Comparison of ENCODE assay signal across 8 mouse cellular contexts in genomic region chr2:72235361-72235901, GRCm38 (mm10). TPM values are rescaled to one million over a fixed set of nuclear protein-coding genes. Genes with fewer than 3 reads are reported as not detected.
DNase-seq lines count a peak whose midpoint lies in the region; ATAC-seq lines count a peak whose summit lies in the region.

No protein-coding gene starts in this region.

- no peaks in the 10 kb centered on the region for H3K9me3 ChIP-seq in hindbrain, embryonic 10.5 days
- no peaks in the 10 kb centered on the region for H3K9me3 ChIP-seq in hindbrain, embryonic 11.5 days (ENCODE audit: control insufficient read depth, low read length)
- no peaks in the 10 kb centered on the region for H3K9me3 ChIP-seq in limb, embryonic 15.5 days

- no peak overlapping the region for H3K4me2 ChIP-seq in hindbrain, embryonic 11.5 days (replicated peaks; ENCODE audit: low read depth, low read length)
- no peak overlapping the region for H3K4me2 ChIP-seq in limb, embryonic 15.5 days

- H3K9ac ChIP-seq in hindbrain, embryonic 11.5 days (ENCODE audit: low read depth, low read length) = no peak overlapping the region
- no peak overlapping the region for H3K9ac ChIP-seq in limb, embryonic 15.5 days

- peaks cover 4% of the 10 kb centered on the region; the same call in 1 of the 2 replicates for H3K27me3 ChIP-seq in hindbrain, embryonic 10.5 days (ENCODE audit: insufficient read depth, poor library complexity, severe bottlenecking)
- H3K27me3 ChIP-seq in hindbrain, embryonic 11.5 days (ENCODE audit: control insufficient read depth, insufficient read depth, low read length) = no peaks in the 10 kb centered on the region
- no peaks in the 10 kb centered on the region for H3K27me3 ChIP-seq in limb, embryonic 15.5 days

- no peaks in the 10 kb centered on the region for H3K36me3 ChIP-seq in hindbrain, embryonic 10.5 days
- no peaks in the 10 kb centered on the region for H3K36me3 ChIP-seq in hindbrain, embryonic 11.5 days (ENCODE audit: control insufficient read depth, insufficient read depth, low read length)
- H3K36me3 ChIP-seq in limb, embryonic 15.5 days = no peaks in the 10 kb centered on the region

- peak overlapping the region; percentile 25; the same call in 1 of the 2 replicates for H3K27ac ChIP-seq in hindbrain, embryonic 10.5 days
- no peak overlapping the region for H3K27ac ChIP-seq in hindbrain, embryonic 11.5 days (ENCODE audit: low read depth, low read length)
- peak overlapping the region; percentile 85 for H3K27ac ChIP-seq in limb, embryonic 15.5 days

- 62% methylated on average over 12 of the region's 12 CpGs for WGBS in hindbrain, embryonic 10.5 days
- WGBS in hindbrain, embryonic 11.5 days = 70% methylated on average over 12 of the region's 12 CpGs
- 31% methylated on average over 12 of the region's 12 CpGs for WGBS in limb, embryonic 15.5 days

- H3K4me3 ChIP-seq in hindbrain, embryonic 10.5 days = no peak overlapping the region
- no peak overlapping the region for H3K4me3 ChIP-seq in hindbrain, embryonic 11.5 days (ENCODE audit: low read depth, low read length)
- no peak overlapping the region for H3K4me3 ChIP-seq in limb, embryonic 15.5 days

- intact Hi-C loops in left cerebral cortex, postnatal 4 days (cut with DNase I) = loop anchor here (2.0 to 5.0 kb wide), 2 partner anchors 155 to 1042 kb away; no protein-coding TSS in a partner anchor

- no peak for ATAC-seq in hindbrain, embryonic 11.5 days (ENCODE audit: low FRiP score)
- no peak for ATAC-seq in limb, embryonic 15.5 days (ENCODE audit: insufficient number of reproducible peaks, low FRiP score, low TSS enrichment, low read depth)

- DNase-seq in hindbrain, embryonic 10.5 days (ENCODE audit: low spot score) = no peak
- DNase-seq in hindbrain, embryonic 11.5 days (ENCODE audit: low spot score) = no peak
- DNase-seq in brain, embryonic 18.5 days (ENCODE audit: low read depth, low spot score) = peak; percentile 34
- peak; percentile 67 to 75 for DNase-seq in heart, adult 18-20 months
- no peak for DNase-seq in adrenal gland, postnatal 36 days
- no peak for DNase-seq in urinary bladder, adult 18-20 months (ENCODE audit: low spot score in 2 of 2)
- DNase-seq in left cerebral cortex, postnatal 4 days = no peak

- H3K4me1 ChIP-seq in hindbrain, embryonic 10.5 days (replicated peaks) = peaks cover 12% of the 10 kb centered on the region
- no peaks in the 10 kb centered on the region for H3K4me1 ChIP-seq in hindbrain, embryonic 11.5 days (replicated peaks; ENCODE audit: control insufficient read depth, insufficient read depth, low read length)
- H3K4me1 ChIP-seq in limb, embryonic 15.5 days = peaks cover 36% of the 10 kb centered on the region

RNA-seq across cellular contexts. Expression of gene Map3k20, which starts 50.0 kb away (rescaled TPM):
- polyA plus RNA-seq in hindbrain, embryonic 10.5 days (2016; fragmentation: Nextera tagmentation; extraction: Ambion mirVana) = 7.4 and 9.4 TPM in 2 replicates
- polyA plus RNA-seq in hindbrain, embryonic 11.5 days (2014; fragmentation: Nextera tagmentation; extraction: Ambion mirVana) = 9.1 and 11.0 TPM in 2 replicates
- 100 to 1,000 TPM; 270 to 291 TPM for total RNA-seq in heart, adult 18-20 months (2021)
- 21.4 and 21.8 TPM in 2 replicates for polyA plus RNA-seq in limb, embryonic 15.5 days (2015; fragmentation: Nextera tagmentation; extraction: Ambion mirVana)
- 10 to 100 TPM; 26.1 to 30.4 TPM for total RNA-seq in adrenal gland, postnatal 36 days (2021)
- 10 to 100 TPM; 10.8 to 11.7 TPM for total RNA-seq in left cerebral cortex, postnatal 4 days (2021)

Comparison
In these comparisons a context has a peak if more than half of its experiments do, and no peak if none do; other contexts are left out.
1. DNase-seq: peak in brain, embryonic 18.5 days (single experiment) and heart, adult 18-20 months (2 of 2); none in hindbrain, embryonic 10.5 days (single experiment), hindbrain, embryonic 11.5 days (single experiment), adrenal gland, postnatal 36 days (0 of 2), urinary bladder, adult 18-20 months (0 of 2) and left cerebral cortex, postnatal 4 days (single experiment).
2. RNA of gene Map3k20, which starts 50.0 kb away (total RNA-seq): 270 to 291 TPM in heart, adult 18-20 months; 26.1 to 30.4 TPM in adrenal gland, postnatal 36 days and 10.8 to 11.7 TPM in left cerebral cortex, postnatal 4 days; every median in the first group is over 4 times any median in the second.